Mouse (Mus musculus): ENCODE data around the gene Cuta. TPM values are rescaled to one million over a fixed set of nuclear protein-coding genes. Genes with fewer than 3 reads are reported as not detected.

Gene Cuta
- polyA plus RNA-seq, 1 experiment from 2014 or later: 138 TPM

DNA sequence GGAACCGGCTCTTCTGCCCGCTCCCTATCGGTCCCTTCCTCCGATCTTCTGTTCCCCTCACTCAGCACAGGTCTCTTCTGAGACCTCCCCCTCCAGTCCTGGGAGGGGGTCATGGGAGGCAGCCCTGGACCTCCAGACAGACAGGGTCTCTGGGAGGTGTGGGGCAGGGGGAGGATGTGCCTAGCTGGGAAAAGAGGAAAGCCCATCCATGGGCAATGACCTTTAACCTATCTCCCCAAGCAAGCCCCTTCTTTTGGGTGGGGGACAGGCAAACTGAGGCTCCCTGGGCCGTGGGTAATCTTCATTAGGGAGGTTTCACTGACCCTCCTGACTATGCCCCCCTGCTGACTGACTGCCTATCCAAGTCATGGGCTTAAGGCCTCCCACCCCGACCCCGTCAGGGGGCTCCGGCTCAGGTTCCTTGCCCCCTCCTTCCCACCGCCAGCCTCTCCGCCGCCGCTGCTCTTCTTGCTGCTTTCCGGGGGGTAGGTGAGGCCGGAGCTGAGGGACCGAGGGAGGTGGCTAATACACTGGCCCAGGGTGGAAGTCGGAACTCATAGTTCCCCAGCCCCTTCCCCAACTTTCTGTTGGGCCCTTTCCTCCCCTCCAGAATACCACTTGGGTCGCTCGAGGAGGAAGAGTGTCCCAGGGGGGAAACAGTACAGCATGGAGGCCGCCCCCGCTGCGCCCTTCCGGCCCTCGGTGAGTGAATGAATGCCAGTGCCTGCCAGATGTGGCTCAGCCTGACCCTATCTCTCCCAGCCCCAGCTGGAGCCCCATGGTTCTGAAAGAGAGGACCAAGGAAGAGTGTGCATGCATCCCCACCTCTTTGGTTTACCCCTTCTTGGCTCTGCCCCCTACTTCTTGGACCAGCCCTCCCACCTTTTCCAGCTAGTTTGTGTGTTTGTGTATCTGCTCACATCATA lies 12.8 kb upstream of the Cuta start:
- Histone ChIP-seq H3K27me3 (ENCODE audit: control insufficient read depth, insufficient read depth, low read length) (no peaks in the 10 kb centered on the region), H3K9ac (ENCODE audit: low read length) (peak overlapping the region; percentile 56), H3K4me2 (ENCODE audit: low read depth) (peak overlapping the region; percentile 75), H3K36me3 (ENCODE audit: control insufficient read depth, insufficient read depth, low read length) (peaks cover 6% of the 10 kb centered on the region; the same call in 1 of the 2 replicates), H3K4me1 (ENCODE audit: control insufficient read depth, insufficient read depth, low read length) (peaks cover 43% of the 10 kb centered on the region), H3K27ac (ENCODE audit: low read depth, low read length) (peak overlapping the region; percentile 15; the same call in 1 of the 2 replicates), H3K4me3 (ENCODE audit: low read depth, low read length) (peak overlapping the region; percentile 32), H3K9me3 (ENCODE audit: control insufficient read depth, low read length) (no peaks in the 10 kb centered on the region)
- WGBS: 3% methylated on average over 23 of the region's 23 CpGs
- no peak for ATAC-seq (ENCODE audit: insufficient read depth, low FRiP score, low TSS enrichment)
- no peak for DNase-seq (ENCODE audit: low spot score)

DNA sequence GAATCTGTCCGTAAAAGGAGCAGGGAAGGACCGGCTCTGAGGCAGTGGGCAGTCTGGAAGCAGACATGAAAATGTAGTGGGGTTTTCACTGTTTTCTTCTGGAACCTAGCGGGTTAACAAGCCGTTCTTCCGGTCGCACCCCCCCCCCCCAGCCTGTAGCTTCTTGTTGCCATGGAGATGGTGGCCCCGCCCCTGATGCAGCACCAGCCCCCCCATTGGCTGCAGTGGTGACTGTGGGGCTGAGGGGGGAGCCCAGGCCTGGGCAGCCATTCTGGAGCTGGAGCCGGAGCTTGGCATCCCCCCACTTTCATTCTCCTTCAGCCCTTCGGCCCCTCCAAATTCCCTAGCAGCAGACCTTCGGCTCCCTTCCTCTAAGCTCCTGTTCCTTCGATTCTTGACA lies 12.0 kb upstream of the Cuta start:
- Histone ChIP-seq H3K36me3 (ENCODE audit: control insufficient read depth, insufficient read depth, low read length) (0 out of 2 replicates have a peak, but pooled peaks cover 4% of the 10 kb centered on the region), H3K27ac (ENCODE audit: low read depth, low read length) (no peak overlapping the region), H3K9me3 (ENCODE audit: control insufficient read depth, low read length) (no peaks in the 10 kb centered on the region), H3K4me2 (ENCODE audit: low read depth) (peak overlapping the region; percentile 75), H3K4me3 (ENCODE audit: low read depth, low read length) (peak overlapping the region; percentile 32), H3K4me1 (ENCODE audit: control insufficient read depth, insufficient read depth, low read length) (peaks cover 50% of the 10 kb centered on the region), H3K27me3 (ENCODE audit: control insufficient read depth, insufficient read depth, low read length) (no peaks in the 10 kb centered on the region), H3K9ac (ENCODE audit: low read length) (peak overlapping the region; percentile 56)
- ATAC-seq (ENCODE audit: insufficient read depth, low FRiP score, low TSS enrichment): peak; percentile 78
- peak; percentile 89 for DNase-seq (ENCODE audit: low spot score)
- under 1% methylated on average over 10 of the region's 11 CpGs for WGBS

DNA sequence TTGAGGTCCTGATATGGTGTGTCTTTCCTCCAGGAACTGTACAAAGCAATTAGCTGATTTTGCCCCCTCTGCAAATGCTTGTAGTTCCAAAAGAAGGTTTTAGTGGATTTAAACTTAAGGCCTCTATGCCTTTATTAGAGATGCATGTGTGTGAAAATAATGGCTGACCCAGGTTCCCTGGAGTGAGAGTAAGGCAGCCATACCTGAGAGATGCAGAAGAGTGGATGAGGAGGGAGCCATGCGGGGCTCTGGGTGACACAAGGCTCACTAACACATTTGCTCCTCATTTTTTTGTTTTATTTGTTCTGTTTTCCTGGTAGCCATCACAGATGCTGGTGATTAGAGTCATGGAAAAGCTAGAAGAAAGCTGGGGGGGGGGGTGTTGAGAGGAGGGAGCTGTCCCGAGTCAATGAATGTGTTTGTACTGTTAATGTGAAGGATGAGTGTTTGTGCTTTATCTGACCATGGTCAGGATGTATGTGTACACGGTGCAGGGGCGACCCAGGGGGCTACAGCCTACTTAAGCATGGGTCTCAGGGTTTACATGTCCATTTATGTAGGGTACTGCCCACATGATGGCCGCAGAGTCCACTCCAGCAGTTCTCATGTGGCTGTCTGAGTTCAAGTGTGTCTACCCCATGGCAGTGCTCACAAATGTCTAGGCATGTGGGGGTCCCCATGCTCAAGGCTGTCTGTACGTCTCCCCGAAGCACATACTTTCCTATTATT lies 11.4 kb upstream of the Cuta start:
- Histone ChIP-seq H3K4me1 (ENCODE audit: control insufficient read depth, insufficient read depth, low read length) (peaks cover 55% of the 10 kb centered on the region), H3K9ac (ENCODE audit: low read length) (peak overlapping the region; percentile 56), H3K9me3 (ENCODE audit: control insufficient read depth, low read length) (no peaks in the 10 kb centered on the region), H3K4me3 (ENCODE audit: low read depth, low read length) (peak overlapping the region; percentile 32), H3K36me3 (ENCODE audit: control insufficient read depth, insufficient read depth, low read length) (0 out of 2 replicates have a peak, but pooled peaks cover 4% of the 10 kb centered on the region), H3K27ac (ENCODE audit: low read depth, low read length) (peak overlapping the region; percentile 49; the same call in 1 of the 2 replicates), H3K27me3 (ENCODE audit: control insufficient read depth, insufficient read depth, low read length) (no peaks in the 10 kb centered on the region), H3K4me2 (ENCODE audit: low read depth) (peak overlapping the region; percentile 75)
- no peak for ATAC-seq (ENCODE audit: insufficient read depth, low FRiP score, low TSS enrichment)
- whole genome bisulfite sequencing: 42% methylated on average over 7 of the region's 7 CpGs
- DNase-seq (ENCODE audit: low spot score): no peak

DNA sequence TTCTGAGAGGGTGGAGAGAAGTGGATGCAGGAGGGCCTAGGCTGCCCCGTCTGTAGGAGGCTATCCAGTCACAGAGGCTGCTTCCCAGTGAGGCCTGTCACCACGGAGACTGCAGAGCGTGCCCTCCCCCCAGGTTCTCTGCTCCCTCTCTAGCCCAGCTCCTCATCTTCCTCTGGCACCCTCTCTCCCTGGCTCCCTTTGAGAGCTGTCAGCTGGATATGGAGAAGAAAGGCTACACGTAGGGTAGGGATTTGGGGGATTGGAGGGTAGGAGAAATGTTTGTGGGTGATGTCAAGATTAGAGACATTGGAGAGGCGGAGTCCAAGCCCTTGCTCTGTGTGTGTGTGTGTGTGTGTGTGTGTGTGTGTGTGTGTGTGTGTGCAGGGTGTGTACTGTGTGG lies 10.5 kb upstream of the Cuta start:
- 50% methylated on average over 5 of the region's 5 CpGs for WGBS
- Histone ChIP-seq H3K4me3 (ENCODE audit: low read depth, low read length) (peak overlapping the region; percentile 6; the same call in 1 of the 2 replicates), H3K4me2 (ENCODE audit: low read depth) (peak overlapping the region; percentile 100), H3K9ac (ENCODE audit: low read length) (no peak overlapping the region; the same call in 1 of the 2 replicates), H3K9me3 (ENCODE audit: control insufficient read depth, low read length) (no peaks in the 10 kb centered on the region), H3K27me3 (ENCODE audit: control insufficient read depth, insufficient read depth, low read length) (no peaks in the 10 kb centered on the region), H3K36me3 (ENCODE audit: control insufficient read depth, insufficient read depth, low read length) (no peaks in the 10 kb centered on the region), H3K27ac (ENCODE audit: low read depth, low read length) (no peak overlapping the region), H3K4me1 (ENCODE audit: control insufficient read depth, insufficient read depth, low read length) (peaks cover 57% of the 10 kb centered on the region)
- DNase-seq (ENCODE audit: low spot score) (no peak), ATAC-seq (ENCODE audit: insufficient read depth, low FRiP score, low TSS enrichment) (no peak)

DNA sequence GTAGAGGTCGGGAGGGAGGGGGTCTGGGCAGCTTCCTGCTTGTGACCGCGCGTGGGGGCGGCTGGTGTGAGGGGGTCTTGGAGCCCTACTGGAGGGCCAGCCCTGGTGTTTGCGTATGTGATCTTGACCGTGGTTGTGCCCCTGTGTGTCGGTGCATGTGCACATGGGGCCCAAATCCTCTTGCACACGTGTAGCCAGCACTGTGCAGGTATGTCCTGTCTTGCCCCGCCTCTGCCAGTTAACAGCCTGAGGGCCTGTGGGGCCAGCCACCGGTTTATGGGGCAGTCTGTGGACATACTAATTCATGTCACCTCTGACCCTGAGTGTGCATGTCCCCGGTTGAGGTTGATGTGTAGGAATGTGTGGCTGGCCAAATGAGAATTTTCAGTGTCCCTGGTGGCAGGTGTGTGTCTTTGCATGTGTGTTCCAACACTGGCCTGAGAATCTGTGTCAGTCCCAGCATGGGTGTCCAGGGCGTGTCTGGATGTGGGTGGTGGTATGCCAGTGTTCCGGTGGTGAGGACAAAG lies 9.7 kb upstream of the Cuta start:
- peak overlapping the region; percentile 64; the same call in 1 of the 2 replicates for H3K27ac ChIP-seq (ENCODE audit: low read depth, low read length)
- H3K4me3 ChIP-seq (ENCODE audit: low read depth, low read length): peak overlapping the region; percentile 76
- ATAC-seq (ENCODE audit: insufficient read depth, low FRiP score, low TSS enrichment): no peak
- WGBS: 14% methylated on average over 13 of the region's 14 CpGs
- H3K27me3 ChIP-seq (ENCODE audit: control insufficient read depth, insufficient read depth, low read length): no peaks in the 10 kb centered on the region
- H3K9me3 ChIP-seq (ENCODE audit: control insufficient read depth, low read length): no peaks in the 10 kb centered on the region
- DNase-seq (ENCODE audit: low spot score): no peak
- peaks cover 57% of the 10 kb centered on the region for H3K4me1 ChIP-seq (ENCODE audit: control insufficient read depth, insufficient read depth, low read length)
- peak overlapping the region; percentile 84 for H3K9ac ChIP-seq (ENCODE audit: low read length)
- peak overlapping the region; percentile 100 for H3K4me2 ChIP-seq (ENCODE audit: low read depth)
- H3K36me3 ChIP-seq (ENCODE audit: control insufficient read depth, insufficient read depth, low read length): no peaks in the 10 kb centered on the region

DNA sequence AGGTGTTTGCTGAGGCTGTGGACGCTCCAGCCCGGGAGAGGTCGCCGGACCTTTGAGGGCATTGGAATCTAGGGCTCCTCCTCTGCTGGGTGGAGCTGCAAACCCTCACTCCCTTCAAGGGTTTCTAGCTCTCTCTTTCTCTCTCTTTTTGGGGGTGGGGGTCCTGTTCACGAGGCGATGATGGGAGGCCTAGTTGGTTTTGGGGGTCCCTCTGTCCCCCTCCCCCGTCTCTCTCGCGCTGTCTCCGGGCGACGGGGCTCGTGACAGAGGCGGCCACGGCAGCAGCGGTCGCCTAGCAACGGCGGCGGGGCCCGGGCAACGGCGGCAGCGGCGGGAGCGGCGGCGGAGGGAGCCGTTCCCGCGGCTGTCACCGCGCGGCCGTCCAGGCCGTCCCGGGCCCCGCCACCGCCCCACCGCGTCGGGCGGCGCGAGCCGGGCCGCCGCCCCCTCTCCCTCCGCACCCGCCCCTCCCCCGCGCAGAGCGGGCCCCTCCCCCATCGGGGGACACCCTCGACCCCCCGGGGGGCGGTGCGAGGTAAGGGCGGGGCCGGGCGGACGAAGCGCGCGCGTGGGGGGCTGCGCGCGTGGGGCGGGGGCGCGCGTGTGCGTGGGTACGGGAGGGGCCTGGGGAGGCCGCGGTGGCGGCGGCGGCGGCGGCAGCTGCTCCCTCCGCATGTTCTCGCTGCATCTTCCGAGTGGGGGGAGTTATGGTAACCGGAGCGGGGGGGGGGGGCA lies 9.1 kb upstream of the Cuta start:
- under 1% methylated on average over 41 of the region's 87 CpGs for WGBS
- peaks cover 56% of the 10 kb centered on the region for H3K4me1 ChIP-seq (ENCODE audit: control insufficient read depth, insufficient read depth, low read length)
- H3K36me3 ChIP-seq (ENCODE audit: control insufficient read depth, insufficient read depth, low read length): no peaks in the 10 kb centered on the region
- H3K9ac ChIP-seq (ENCODE audit: low read length): peak overlapping the region; percentile 84
- H3K4me2 ChIP-seq (ENCODE audit: low read depth): peak overlapping the region; percentile 100
- no peaks in the 10 kb centered on the region for H3K27me3 ChIP-seq (ENCODE audit: control insufficient read depth, insufficient read depth, low read length)
- peak overlapping the region; percentile 64 for H3K27ac ChIP-seq (ENCODE audit: low read depth, low read length)
- peak overlapping the region; percentile 76 for H3K4me3 ChIP-seq (ENCODE audit: low read depth, low read length)
- DNase-seq (ENCODE audit: low spot score) (peak; percentile 67), ATAC-seq (ENCODE audit: insufficient read depth, low FRiP score, low TSS enrichment) (no peak)
- no peaks in the 10 kb centered on the region for H3K9me3 ChIP-seq (ENCODE audit: control insufficient read depth, low read length)

DNA sequence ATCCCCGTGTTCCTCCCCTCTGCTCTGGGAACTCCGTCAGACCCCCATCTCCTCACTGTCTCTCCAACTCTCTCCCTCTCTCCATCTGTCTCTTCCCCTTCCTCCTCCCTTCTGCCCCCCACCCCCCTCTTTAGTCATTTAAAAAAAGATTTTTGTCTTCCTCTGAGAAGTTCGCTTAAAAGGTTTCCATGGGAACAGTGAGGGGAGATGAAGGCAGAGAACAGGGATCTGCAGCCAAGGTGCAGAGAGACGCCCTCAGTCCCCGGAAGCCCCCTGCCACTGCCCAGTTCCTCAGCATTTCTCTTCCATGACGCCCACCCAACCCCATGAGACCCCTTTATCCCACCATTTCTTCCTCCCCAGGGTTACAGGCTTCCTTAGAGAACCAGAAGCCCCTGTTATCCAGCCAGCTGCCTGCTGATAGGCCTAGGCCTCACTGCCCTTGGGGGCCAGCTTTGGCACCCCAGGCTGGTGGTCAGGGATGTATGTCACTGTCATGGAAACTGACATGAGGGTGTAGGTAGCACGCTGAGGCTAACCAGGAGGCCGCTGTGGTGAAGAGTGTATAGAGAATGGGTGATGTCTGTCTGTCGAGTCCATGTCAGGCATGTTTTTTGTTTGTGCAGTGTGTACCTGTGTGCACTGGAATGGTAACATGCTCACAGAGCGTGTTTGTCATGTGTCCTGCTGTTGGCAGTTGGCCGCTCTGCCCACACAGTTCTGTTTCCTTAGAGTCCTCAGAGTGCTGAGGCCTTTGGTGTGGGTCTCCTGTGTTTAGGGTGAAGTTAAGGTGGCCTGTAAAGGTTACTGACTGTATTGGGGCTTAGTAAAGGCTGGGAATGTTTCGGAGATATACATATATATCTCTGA lies 8.1 kb upstream of the Cuta start:
- WGBS: 40% methylated on average over 12 of the region's 12 CpGs
- Histone ChIP-seq H3K4me3 (ENCODE audit: low read depth, low read length) (peak overlapping the region; percentile 8; the same call in 1 of the 2 replicates), H3K27me3 (ENCODE audit: control insufficient read depth, insufficient read depth, low read length) (no peaks in the 10 kb centered on the region), H3K9ac (ENCODE audit: low read length) (no peak overlapping the region; the same call in 1 of the 2 replicates), H3K27ac (ENCODE audit: low read depth, low read length) (no peak overlapping the region), H3K4me1 (ENCODE audit: control insufficient read depth, insufficient read depth, low read length) (peaks cover 49% of the 10 kb centered on the region), H3K4me2 (ENCODE audit: low read depth) (peak overlapping the region; percentile 78), H3K9me3 (ENCODE audit: control insufficient read depth, low read length) (no peaks in the 10 kb centered on the region), H3K36me3 (ENCODE audit: control insufficient read depth, insufficient read depth, low read length) (no peaks in the 10 kb centered on the region)
- no peak for ATAC-seq (ENCODE audit: insufficient read depth, low FRiP score, low TSS enrichment)
- DNase-seq (ENCODE audit: low spot score): no peak

Measured in neural tube, embryonic 11.5 days (tissue).